Mouse (Mus musculus) testis, adult 2 months (tissue): Measurements from ENCODE around the gene 1810046K07Rik.

Experiments used
- CTCF ChIP-seq: fragments of 200-500 bp; IDR thresholded peaks from 2 replicates; pipeline ENCODE4 v1.5.1; 2012; ENCODE audit warnings: low read depth, mild to moderate bottlenecking, inconsistent platforms, low read length, moderate library complexity; ENCODE audit not compliant: control insufficient read depth, insufficient read depth, insufficient replicate concordance
- POLR2A ChIP-seq: fragments of 200-500 bp; IDR thresholded peaks from 2 replicates; pipeline ENCODE4 v1.6.1; 2012; ENCODE audit warnings: low read depth, mild to moderate bottlenecking, inconsistent platforms, low read length, moderate library complexity; ENCODE audit not compliant: control insufficient read depth

DNA sequence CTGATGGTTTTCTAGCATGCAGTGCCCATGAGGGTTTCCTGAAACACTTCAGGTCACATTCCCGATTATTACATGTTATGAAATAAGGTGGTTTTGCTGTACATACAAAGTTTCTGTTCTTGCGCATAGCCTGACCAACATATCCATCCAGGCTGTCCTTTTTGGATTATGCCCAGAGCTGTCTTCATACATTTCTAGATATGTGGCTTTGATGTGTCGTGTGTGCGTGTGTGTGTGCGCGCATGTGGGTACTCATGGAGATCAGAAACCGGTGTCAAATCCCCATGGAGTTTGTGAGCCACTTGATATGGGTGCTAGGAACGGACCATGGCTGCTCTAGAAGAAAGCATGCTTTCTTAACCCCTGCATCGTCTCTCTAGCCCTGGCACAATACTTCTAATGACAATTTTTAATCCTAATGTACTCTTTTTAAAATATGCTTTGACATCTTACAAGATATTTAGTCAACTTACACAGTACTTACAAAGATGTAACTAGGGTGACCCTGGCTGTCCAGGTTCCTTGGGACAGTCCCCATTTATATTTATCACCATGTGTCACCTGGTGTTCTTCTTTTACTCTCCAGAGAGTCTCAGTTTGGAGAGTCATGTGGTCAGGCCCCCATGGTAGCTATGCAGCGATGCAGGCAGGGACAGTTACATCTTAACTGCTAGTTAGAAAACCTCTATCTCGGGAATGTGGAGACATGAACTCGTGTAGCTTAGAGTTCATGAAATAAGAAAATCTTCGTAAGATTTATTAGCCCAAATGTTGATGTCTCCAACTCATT lies 2.9 kb upstream of the 1810046K07Rik start:
- TF ChIP-seq CTCF (no peak), POLR2A (no peak)
